Mouse (Mus musculus): ENCODE measurements around the gene Arhgap24.
A peak's percentile ranks its signal among the peaks of the same experiment; 100 is the strongest.

Gene Arhgap24

DNA sequence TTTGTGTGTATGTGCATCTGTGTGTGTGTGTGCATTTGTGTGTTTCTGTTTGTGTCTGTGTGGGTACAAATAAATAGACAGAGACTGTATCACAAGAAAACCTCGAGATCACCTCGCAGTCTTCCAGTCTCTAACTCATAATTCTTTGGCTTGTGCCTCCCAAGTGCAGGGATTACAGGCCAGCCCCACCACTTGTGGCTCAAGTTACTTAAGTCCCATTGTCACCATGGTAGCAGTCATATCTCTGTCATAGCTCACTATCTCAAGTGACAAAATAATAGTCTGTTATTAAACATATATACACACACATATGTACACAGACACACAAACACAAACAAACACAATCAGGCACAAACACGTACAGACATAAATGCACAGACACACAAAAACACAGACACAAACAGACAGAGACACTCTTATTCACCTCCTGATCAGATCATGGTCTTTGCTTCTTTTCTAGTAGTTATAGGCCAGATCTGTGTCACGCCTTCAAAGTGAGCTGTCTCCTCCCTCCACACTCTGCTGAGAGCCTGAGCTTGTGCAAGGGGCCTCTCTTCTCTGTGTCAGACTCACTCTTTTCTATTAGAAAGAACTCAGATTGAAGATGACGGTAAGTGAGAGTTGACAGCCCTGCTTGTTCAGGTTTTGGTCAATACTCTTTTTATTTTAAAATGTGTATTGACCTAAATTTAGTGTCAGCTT, 261.5 kb downstream of the Arhgap24 start:
- DNase-seq (ENCODE audit: low read depth, low spot score), result no peak

DNA sequence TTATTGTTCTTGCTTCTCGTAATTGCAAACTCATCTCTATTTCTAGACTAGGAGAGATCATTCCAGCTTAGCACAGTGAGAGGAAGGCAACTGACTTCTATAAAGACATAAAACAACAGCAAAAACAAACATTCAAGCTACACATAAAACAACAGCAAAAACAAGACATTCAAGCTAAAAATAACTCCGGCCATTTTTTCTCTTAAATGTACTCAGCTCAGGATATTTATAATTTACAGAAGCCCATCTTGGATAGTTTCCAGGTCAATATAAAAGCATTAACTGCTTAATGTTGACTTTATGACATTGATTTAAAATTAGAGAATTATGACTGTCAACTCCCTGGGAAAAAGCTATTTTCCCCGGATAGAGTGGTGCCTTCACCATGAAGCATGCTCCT, 262.2 kb downstream of the Arhgap24 start:
- no peak for DNase-seq (ENCODE audit: low read depth, low spot score)

DNA sequence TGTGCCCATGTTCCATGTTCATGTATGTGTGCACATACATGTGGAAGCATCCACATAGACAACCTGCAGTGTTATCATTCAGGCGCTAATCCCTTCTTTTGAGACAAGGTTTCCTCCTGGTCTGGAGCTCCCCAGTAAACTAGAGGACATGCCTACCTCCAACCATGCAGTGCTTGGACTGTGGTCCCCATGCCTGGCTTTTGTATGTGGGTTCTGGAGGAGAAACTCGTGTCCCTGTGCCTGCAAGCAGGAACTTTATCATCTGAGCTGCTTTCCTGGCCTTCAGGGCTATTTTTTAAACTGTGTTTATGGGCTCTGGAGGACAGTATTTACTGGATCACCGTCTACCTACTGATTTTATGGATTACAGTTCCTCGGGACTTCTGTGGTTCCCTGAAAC, 262.9 kb downstream of the Arhgap24 start:
- no peak for DNase-seq (ENCODE audit: low read depth, low spot score)

DNA sequence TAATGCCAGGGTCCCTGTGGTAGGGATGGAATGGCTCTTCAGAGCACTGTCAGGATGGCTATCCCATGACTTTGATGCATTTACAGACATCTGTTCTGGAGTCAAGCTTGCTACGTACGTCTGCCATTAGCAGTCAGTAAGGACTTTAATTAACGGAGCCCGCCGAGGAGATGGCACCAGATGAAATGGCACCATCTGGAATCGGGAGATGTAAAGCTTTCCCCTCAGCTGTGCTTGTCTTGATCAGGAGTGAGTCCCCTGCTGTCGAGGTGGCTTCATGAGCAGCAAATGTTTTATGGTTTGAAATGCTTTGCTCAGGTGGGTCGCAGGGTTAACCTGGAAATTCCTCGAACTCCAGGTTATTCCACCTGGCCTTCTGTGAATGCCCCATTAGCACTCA, 267.0 kb downstream of the Arhgap24 start:
- DNase-seq (ENCODE audit: low read depth, low spot score), result no peak

DNA sequence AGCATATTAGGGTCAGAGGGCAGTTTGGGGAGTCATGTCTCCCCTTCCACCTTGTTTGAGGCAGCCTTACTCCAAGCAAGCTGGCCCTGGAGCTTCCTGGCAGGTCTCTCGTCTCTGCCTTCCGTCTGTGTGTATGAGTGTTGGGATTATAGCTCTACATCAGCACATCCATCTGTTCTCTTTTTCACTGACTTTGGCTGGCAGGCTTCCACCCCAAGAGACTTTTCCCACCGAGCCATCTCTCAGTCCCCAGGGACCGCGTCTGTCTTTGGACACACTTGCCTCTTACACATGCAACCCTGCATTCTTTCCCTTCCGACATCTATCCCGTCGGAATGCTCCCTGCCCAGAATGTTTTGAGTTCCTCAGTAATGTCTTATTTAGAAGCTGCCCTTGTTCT, 267.8 kb downstream of the Arhgap24 start:
- DNase-seq (ENCODE audit: low read depth, low spot score), result no peak

DNA sequence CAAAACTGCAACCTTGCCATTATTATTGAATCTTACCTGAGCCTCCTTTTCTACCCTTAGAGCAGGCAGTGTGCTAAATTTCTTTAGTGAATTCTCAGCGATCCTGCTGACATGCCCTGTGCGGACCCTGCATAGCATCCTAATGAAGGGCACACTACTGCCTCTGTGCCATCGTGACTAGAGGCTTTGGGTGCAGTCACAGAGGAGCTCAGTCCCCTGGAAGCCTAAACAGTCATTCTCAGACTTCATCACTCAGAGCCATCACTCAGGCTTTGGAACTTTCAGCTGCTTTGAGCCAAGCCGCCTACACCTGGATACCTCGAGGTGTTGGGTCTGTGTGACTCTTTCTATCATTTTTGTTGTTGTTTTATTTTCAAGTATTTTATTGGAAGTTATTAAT, 269.5 kb downstream of the Arhgap24 start:
- DNase-seq (ENCODE audit: low read depth, low spot score), result no peak

DNA sequence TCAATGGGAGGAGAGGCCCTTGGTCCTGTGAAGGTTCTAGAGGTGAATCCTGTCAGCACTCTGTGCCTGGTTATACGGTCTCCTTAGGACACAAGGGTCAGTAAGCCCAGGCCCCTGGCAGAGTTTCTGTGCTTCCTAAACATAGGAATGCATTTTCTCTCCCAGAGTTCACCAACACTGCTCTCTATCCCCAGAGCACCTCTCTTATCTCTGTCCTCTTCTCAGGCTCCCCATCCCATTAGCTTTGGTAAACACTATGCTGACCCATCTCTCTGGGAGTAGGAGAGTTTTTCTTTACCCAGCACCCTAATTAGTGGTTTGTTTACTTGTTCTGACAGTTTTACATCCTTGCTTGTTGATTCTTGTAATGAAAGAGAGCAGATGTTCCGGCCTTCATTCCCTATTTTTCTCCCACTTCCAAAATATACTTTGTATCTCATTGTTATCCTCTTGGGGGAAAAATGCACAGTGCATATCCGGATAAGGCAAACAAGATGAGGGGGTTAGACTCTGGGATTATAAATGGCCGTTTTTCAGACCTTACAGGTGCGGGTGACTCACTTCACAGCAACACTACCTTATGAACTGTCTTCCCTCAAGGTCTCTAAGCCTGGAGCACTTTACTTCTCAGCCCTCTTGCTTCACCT, 270.6 kb downstream of the Arhgap24 start:
- no peak for DNase-seq (ENCODE audit: low read depth, low spot score)

DNA sequence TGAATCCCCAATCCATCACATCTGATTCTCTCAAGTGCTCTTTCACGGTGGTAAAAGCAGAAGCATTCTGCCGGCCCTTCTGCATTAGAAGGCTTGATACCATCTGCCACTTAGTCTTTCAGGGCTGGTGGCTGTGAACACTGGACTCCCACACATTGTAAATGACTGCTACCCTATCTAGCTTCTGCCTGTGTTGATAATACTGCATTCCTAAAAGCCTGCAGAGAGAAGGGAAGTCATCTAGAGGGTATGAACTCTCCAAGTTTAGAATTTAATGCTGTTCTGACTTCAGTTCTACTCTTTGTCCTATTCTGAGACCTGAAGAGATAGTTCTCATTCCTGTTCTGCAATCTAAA, 271.1 kb downstream of the Arhgap24 start:
- DNase-seq (ENCODE audit: low read depth, low spot score), result no peak

DNA sequence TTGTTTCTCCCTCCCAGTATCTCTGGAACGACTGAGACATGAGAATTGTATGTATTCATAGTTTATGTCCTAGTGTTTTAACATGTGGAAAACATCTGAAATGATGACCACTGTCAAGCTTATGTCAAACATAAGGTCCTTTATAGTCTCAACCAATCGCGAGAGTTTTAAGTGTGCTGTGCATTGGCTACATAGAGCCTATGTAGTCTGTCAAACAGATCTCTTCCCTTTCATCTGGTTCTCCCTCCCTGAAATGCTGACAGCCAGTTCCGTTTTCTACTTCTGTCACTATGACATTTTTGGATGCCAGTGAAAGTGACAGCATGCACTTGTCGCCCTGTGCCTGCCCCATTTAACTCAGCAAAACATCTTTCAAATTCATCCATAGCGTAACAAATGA, 275.8 kb downstream of the Arhgap24 start:
- DNase-seq (ENCODE audit: low read depth, low spot score), result no peak

DNA sequence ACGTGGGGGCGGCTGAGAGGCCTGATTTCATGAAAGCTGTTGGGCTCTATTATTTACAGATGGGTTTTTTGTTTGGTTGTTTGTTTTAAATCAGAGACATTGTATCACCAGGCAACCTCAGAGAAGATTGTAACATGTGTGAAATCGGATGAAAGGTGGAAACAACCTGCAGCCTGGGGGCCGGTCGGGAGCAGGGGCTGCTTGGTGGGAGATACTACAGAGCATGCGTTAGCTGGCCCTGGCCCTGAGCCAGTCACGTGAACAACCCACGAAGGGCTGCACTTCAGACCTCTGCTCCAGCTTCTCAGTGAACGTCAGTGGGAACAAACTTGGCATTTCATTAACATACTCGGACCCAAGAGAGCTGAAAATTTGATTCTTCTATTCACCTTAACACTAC, 284.5 kb downstream of the Arhgap24 start:
- no peak for DNase-seq (ENCODE audit: low read depth, low spot score)

DNA sequence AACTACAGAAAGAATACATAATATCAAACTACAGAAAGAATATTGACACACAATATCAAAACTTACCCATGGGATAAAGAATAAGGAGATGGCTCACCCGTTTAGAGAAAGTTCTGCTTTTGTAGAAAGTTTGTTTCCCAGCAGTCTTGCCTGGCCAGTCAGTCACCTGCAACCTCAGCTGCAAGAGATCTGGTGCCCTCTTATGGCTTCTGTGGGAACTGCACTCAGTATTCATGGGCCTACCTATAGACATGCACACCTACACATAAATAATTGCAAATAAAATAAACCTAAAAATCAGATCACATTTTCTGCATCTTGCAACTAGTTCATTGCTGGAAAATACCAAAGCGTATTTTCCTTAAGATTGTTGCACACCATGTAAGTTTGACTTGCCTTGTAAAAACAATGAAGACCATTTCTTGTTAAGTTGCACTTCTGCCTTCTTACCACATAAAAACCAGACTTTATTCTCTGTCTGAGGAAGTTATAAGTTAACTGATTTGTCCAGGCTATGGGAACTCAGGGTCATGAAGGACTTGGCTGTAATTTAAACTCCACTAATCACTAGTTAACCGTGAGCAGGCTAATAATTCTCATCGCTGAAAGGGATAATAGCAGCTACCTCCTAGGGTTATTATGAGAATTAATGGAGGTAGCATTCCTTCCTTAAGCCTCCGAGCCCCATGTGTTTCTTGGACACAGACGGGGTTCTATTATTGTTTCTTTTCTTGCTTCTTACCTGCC, 285.3 kb downstream of the Arhgap24 start:
- peak; percentile 71 for DNase-seq (ENCODE audit: low read depth, low spot score)

DNA sequence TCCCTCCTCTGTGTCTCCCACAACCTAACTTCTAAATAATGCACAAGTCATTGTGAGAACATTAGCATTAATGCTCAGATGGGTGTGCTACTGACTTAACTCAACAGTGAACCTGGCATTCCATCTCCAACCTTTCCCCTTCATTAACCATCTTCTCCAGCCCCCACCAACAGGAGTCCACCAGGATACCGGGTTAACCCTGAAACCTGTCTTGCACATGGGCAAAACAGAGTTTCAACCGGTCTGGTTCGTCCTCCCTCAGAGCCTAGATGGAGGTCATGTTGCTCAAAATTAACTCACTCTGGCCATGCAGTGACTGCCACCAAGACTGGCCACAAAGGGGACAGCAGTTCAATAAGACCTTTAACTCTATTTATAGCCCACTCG, 285.9 kb downstream of the Arhgap24 start:
- no peak for DNase-seq (ENCODE audit: low read depth, low spot score)

DNA sequence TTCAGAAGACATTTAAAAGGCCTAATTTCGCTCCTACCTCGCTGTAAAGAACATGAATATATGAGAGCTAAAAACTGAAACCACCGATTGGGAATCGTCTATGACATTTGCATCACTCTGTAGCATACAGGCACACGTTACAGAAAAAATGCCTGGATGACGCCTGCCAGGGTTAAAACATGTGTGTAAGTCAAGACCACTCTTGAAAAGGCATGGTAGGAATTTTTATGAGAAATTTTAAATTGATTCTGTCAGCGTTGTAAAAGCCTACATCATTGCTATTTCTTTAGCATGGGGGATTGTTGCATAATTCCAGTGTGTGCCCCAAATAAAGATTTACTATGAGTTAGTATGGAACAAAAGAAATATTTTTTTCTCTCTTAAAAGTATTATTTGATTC, 286.6 kb downstream of the Arhgap24 start:
- DNase-seq (ENCODE audit: low read depth, low spot score), result no peak

DNA sequence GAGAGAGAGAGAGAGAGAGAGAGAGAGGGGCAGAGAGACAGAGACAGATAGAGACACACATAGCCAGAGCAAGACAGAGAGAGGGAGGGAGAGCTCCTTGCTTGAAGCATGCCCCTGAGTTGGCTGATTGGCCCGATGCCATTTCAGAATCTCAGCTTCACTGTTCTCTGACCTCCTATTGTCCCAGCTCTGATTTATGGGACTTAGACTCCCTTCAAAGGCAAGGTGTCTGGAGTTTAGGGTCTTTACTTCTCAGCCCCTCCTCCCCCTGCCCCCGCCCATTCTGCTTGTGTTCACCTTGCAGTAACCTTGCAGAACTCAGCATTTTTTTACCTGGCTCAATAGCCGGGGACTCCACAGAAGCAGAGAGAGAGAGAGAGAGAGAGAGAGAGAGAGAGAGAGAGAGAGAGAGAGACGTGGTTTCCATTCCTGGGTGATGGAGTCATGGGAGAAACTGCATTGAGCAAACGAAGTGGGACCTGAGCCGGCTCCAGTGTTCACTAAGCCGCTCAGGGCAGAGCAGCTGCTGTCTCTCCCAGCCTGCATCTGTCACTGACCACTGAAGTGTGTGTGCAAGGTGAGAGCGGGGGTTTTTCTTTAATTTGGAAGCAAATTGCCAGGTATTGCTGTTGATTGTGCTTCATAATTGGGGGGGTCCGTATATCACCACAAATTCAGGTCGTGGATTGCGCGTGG, 287.3 kb downstream of the Arhgap24 start:
- DNase-seq (ENCODE audit: low read depth, low spot score), result no peak

DNA sequence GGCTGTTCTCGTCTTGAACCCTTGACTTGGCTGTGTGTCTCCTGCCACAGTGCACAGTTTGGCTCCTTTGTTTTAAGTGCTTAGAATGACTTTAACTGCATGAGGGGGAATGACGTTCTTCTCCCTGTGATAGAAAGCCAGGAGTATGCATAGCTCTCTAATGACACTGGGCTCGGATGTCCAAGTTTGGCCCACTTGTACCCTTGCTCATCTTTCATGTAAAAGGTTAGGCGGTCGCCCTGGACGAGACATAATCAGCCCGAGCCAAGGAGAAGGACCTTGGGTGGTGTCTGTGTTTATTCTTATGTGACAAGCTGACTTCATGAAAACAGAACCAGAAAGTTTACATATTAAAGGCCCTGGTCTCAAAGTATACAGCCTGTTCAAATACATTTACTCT, 289.4 kb downstream of the Arhgap24 start:
- no peak for DNase-seq (ENCODE audit: low read depth, low spot score)

DNA sequence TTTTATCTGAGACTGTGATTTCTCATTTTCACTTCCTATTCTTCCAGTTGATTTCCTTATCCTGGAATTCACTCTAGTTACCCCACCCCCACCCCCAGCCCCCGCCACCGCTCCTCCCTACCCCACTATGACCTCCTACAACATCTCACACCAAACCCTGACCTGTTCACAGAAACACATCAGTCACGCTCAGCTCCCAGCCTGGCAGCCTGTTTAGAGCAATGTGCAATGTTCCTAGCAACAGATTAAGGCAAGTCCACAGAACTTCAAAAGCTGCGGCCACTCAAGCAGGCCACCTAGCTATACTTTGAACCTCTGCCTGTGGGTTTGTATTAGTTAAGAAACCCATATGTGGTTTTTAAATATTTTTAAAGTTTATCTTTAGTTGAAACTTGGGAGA, 293.3 kb downstream of the Arhgap24 start:
- DNase-seq (ENCODE audit: low read depth, low spot score), result no peak

DNA sequence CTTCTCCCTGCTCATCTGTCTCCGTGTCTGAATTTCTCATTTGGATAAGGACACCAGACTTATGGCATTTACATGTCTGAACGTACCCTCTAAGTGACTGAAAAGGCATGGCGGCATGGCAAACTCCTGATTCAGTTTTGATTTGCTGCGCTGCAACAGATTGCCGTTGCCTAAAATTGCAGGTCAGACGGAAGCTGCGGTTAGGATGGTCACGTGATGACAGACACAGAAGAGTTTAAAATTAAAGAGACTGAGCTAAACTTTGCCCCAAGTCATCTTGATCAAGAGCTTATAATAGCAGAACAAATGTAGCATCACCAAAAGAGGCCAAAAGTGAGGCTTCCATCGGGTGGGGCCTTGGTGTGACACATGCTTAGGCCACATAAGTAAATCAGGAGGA, 296.1 kb downstream of the Arhgap24 start:
- no peak for DNase-seq (ENCODE audit: low read depth, low spot score)

DNA sequence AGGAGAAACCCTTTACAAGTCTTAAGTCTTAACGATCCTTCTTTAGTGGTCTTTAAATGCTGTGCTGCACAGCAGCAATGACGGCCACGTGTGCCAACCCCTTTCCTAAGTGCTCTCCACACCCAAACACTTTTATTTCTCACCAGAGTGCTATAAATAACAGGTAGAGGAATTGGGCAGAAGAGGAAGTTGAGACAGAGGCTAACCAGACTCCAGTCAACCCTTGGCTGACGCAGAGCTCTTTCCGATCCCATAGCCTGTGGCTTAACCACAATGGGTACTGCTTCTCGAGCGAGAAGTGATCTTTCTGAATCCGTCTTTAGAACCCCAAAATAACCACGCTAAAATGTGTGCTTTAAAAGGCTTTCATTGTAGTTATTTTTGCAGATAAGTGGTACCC, 296.7 kb downstream of the Arhgap24 start:
- DNase-seq (ENCODE audit: low read depth, low spot score), result no peak

DNA sequence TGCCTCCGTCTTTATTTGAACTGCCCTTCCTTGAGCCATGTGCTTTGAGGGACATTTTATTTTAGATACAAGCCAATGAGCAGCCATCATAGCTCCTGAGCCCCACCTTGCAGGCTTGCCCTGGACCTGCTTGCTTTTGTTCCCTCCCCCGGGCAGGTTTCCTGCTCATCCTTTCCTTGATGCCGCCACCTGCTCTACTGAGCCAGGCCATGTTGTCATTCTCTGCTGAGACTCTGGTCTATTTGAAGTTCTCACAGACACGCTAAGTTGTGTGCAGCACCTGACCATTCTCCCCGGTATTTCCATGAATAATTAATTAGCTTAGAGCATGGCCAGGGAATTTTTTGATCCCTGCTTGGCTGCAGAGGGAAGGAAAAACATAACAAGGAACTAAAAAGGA, 297.1 kb downstream of the Arhgap24 start:
- DNase-seq (ENCODE audit: low read depth, low spot score), result no peak

DNA sequence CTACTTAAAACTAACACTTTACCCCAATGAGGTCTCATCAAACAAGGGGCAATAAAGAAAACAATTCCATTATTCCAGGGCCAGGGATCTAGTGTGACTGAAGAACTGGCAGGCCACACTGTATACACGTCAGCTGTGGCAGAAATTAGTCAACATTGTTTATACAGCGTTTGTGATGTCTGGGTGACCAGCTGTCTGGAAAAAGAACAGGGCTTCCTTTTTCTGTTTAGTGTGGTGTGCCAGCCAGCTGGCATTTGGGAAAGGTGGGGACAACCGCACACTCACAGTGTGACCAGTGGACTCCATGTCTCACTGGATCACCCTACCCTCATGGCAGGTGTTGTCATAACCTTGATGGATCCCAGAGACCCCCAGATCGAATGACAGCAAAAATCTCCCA, 302.4 kb downstream of the Arhgap24 start:
- DNase-seq (ENCODE audit: low read depth, low spot score), result no peak

DNA sequence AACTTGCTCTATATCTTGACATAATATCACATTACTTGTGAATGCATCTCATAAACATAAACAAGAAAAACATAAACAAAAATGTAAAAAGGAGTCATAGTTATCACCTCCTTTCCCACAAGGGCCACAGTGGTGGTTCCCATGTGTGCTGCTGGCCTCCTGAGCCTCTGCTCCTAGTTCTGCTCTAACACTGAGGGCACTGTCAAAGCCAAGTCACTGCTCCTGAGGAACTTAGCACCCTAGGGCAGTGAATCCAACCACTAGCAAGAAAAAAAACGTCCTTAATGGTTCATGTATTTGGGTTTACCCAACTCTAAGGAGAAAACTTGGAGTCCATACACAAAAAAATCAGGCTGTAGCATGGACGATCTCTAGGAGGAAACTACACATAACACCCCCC, 304.9 kb downstream of the Arhgap24 start:
- DNase-seq (ENCODE audit: low read depth, low spot score), result no peak

DNA sequence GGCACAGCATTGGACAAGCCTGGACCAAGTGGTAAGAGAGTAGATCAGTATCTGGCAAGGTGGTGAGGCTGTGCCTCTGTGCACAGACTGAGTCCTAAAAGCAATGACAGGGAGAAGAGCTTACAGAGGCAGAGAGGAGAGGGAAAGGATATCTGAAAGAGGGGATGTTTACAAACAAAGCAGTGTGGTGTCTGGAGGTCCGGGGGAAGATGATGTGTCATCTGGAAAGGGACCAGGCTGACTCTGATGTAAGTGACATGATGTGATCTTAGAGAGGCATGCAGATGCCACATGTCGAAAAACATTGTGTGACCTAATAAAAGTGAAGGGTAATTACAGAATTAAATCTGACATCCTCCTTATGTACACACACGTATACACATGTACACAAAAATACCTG, 307.2 kb downstream of the Arhgap24 start:
- no peak for DNase-seq (ENCODE audit: low read depth, low spot score)

DNA sequence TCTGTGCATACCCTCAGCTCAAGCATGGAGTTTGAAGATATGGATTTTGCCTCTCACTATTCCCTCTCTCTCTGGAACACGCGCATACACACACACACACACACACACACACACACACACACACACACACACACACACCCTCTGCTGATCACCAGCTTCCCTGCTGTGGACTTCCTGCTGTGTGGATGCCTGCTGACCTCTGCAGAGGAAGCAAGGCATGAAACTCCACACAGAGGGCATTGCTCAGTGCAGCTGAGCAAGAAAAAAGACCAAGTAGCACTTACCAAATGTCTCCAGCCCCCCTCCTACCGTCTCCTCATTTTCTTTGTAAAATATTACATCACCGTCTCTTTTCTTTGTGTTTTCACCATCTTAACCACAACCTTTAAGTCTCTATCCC, 310.1 kb downstream of the Arhgap24 start:
- DNase-seq (ENCODE audit: low read depth, low spot score), result peak; percentile 6

Data from ZHBTc4 (cell line).